Mouse (Mus musculus) lung, embryonic 14.5 days (tissue): ENCODE data around the gene Larp4b. TPM values are rescaled to one million over a fixed set of nuclear protein-coding genes. Genes with fewer than 3 reads are reported as not detected.
A peak's percentile ranks its signal among the peaks of the same experiment; 100 is the strongest.

ENCODE experiments used
- ATAC-seq: fragments of 200-750 bp; cut with Nextera tagmentation; 2 replicates; pipeline ENCODE4 v1.8.0; 2017; ENCODE audit warnings: mild to moderate bottlenecking, moderate TSS enrichment, moderate library complexity; ENCODE audit not compliant: insufficient read depth
- DNase-seq: peaks from one replicate; pipeline ENCODE4 v3.0.0-alpha.2; 2015
- H3K27ac ChIP-seq: fragments of 300-500 bp; sonication (generic); 2 replicates; pipeline ENCODE4 v1.5.1; 2014; ENCODE audit warnings: low read depth, mild to moderate bottlenecking, moderate library complexity
- H3K27me3 ChIP-seq: fragments of 300-500 bp; sonication (generic); 2 replicates; pipeline ENCODE4 v1.6.1; 2014; ENCODE audit warnings: low read length, control low read depth; ENCODE audit not compliant: insufficient read depth
- H3K36me3 ChIP-seq: fragments of 300-500 bp; sonication (generic); 2 replicates; pipeline ENCODE4 v1.6.1; 2014; ENCODE audit warnings: control low read depth; ENCODE audit not compliant: insufficient read depth
- H3K4me1 ChIP-seq: fragments of 300-500 bp; sonication (generic); 2 replicates; pipeline ENCODE4 v1.6.1; 2014; ENCODE audit warnings: antibody characterized with exemption, control low read depth; ENCODE audit not compliant: insufficient read depth
- H3K4me2 ChIP-seq: fragments of 300-500 bp; sonication (generic); 2 replicates; pipeline ENCODE4 v1.6.1; 2014; ENCODE audit warnings: mild to moderate bottlenecking
- H3K4me3 ChIP-seq: fragments of 300-500 bp; sonication (generic); 2 replicates; pipeline ENCODE4 v1.5.1; 2014; ENCODE audit warnings: low read depth, low read length
- H3K9ac ChIP-seq: fragments of 300-500 bp; sonication (generic); 2 replicates; pipeline ENCODE4 v1.6.1; 2014
- H3K9me3 ChIP-seq: fragments of 300-500 bp; sonication (generic); 2 replicates; pipeline ENCODE4 v1.6.1; 2016; ENCODE audit warnings: low read depth, low read length, control low read depth
- CTCF ChIP-seq: IDR thresholded peaks from 2 replicates; pipeline ENCODE4 v1.5.1; 2016; ENCODE audit warnings: antibody characterized with exemption, low read depth
- WGBS: fragments of 180-500 bp; shearing (Covaris S2); extraction: QIAGEN DNeasy Blood & Tissue Kit; methylation state at CpG from one replicate; pipeline ENCODE4 v1.1.7; 2014; 5-methylcytosine and 5-hydroxymethylcytosine counted together
- polyA plus RNA-seq: library from polyadenylated mRNA; unstranded; fragments of >200 nt; fragmentation: Nextera tagmentation; extraction: Ambion mirVana; gene quantifications from 2 replicates; pipeline ENCODE4 v1.2.1, GENCODE M21; 2014

Gene Larp4b
- polyA plus RNA-seq, 1 experiment from 2014 or later = 42.0 TPM

GRCm38 (mm10) chr13:9181106-9181505, 87.4 kb downstream of the Larp4b start:
- no peak overlapping the region for H3K4me2 ChIP-seq
- ATAC-seq = 0 out of 2 replicates have a peak, but pooled peaks have one; percentile 29
- H3K27me3 ChIP-seq = no peaks in the 10 kb centered on the region
- H3K4me3 ChIP-seq = no peak overlapping the region
- no peaks in the 10 kb centered on the region for H3K9me3 ChIP-seq
- no peak overlapping the region for H3K27ac ChIP-seq
- no peak for TF ChIP-seq CTCF
- H3K36me3 ChIP-seq = 0 out of 2 replicates have a peak, but pooled peaks cover 2% of the 10 kb centered on the region
- H3K9ac ChIP-seq = no peak overlapping the region
- DNase-seq = no peak
- H3K4me1 ChIP-seq = no peaks in the 10 kb centered on the region
- 62% methylated on average over 6 of the region's 6 CpGs for WGBS

DNA sequence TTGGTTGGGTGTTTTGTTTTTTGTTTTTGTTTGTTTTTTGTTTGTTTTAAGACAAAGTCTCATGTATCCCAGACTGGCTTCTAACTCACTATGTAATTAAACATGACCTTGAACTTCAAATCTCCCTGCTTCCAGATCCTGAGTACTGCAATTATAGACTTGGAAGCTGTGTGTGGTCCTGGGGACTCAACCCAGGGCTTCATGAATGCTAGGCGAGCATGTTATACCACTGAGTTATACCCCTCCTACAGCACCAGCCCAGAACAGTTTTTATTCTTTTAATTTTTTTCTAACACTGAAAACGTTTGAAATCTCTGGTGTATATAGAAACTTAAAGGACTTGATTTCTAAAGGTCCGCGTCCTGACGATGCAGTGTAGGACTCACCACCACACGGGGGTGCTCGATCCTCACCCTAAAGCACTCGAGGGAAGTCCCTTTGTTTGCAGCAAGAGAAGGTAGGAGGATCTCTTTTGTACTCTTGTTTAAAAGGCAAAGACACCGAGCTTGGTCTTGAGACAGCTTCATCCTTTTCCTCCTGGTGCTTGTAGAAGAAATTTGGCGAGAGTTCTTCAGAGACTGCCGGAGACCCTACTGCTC, 88.1 kb downstream of the Larp4b start:
- H3K9me3 ChIP-seq = no peaks in the 10 kb centered on the region
- H3K27ac ChIP-seq = no peak overlapping the region
- H3K27me3 ChIP-seq = no peaks in the 10 kb centered on the region
- no peak overlapping the region for H3K4me3 ChIP-seq
- WGBS = 11% methylated on average over 11 of the region's 11 CpGs
- ATAC-seq = peak; percentile 71; the same call in 1 of the 2 replicates
- no peak overlapping the region for H3K9ac ChIP-seq
- no peaks in the 10 kb centered on the region for H3K4me1 ChIP-seq
- H3K36me3 ChIP-seq = no peaks in the 10 kb centered on the region
- DNase-seq = peak; percentile 92
- TF ChIP-seq CTCF = peak; percentile 92
- H3K4me2 ChIP-seq = no peak overlapping the region

GRCm38 (mm10) chr13:9184281-9184680, 90.6 kb downstream of the Larp4b start:
- WGBS = 75% methylated on average over 6 of the region's 6 CpGs
- no peak for DNase-seq

DNA sequence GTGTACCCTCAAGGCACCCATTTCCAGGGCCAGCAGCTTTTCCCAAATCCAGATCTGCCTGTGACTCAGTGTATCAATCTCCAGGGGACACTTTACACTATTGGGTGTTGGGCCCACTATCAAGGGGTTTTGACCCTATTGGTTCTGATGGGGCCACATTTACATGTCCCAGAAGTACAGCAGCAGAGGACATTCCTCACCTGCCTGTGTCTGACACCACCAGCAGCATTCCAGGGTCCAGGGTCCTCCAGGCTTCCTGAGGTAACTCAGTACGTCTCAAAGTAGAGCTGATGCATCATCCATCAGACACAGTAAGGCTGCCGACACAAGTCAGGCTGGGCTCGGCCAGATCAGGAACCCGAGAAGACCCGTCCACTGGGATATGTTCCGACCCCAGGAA, 91.0 kb downstream of the Larp4b start:
- ATAC-seq (no peak), DNase-seq (no peak)
- H3K9me3 ChIP-seq = no peaks in the 10 kb centered on the region
- H3K4me1 ChIP-seq = no peaks in the 10 kb centered on the region
- no peaks in the 10 kb centered on the region for H3K27me3 ChIP-seq
- no peak overlapping the region for H3K27ac ChIP-seq
- 68% methylated on average over 6 of the region's 6 CpGs for WGBS
- H3K36me3 ChIP-seq = no peaks in the 10 kb centered on the region
- no peak overlapping the region for H3K9ac ChIP-seq
- H3K4me2 ChIP-seq = no peak overlapping the region
- no peak for TF ChIP-seq CTCF
- no peak overlapping the region for H3K4me3 ChIP-seq

More at GRCm38 (mm10) chr13:9184281-9184680, 90.6 kb downstream of the Larp4b start:
- no peak overlapping the region for H3K4me2 ChIP-seq
- no peaks in the 10 kb centered on the region for H3K27me3 ChIP-seq
- no peaks in the 10 kb centered on the region for H3K9me3 ChIP-seq
- H3K27ac ChIP-seq = no peak overlapping the region
- no peak overlapping the region for H3K4me3 ChIP-seq
- TF ChIP-seq CTCF = no peak
- no peak overlapping the region for H3K9ac ChIP-seq
- H3K36me3 ChIP-seq = no peaks in the 10 kb centered on the region
- H3K4me1 ChIP-seq = no peaks in the 10 kb centered on the region
- ATAC-seq = no peak

DNA sequence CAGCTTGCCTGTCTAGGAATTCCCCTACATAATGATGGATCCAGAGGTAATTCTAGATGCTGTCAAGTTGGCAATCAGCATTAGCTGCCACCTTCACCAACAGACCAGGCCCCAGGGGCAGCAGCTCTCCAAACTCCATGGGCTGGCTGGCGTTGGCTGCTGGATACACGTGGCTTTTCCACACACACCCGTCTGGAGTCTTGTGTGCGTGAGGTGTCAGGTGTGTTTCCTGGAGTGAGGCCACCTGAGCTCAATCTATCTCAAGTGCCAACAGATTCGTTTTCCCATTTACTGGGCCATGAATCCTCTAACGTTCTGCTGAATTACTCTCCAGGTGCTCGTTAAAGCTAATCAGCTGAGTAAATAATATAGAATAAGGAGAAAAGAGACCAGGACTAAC, 93.5 kb downstream of the Larp4b start:
- Histone ChIP-seq H3K27ac (no peak overlapping the region), H3K36me3 (no peaks in the 10 kb centered on the region), H3K9me3 (no peaks in the 10 kb centered on the region), H3K27me3 (no peaks in the 10 kb centered on the region), H3K9ac (no peak overlapping the region), H3K4me1 (no peaks in the 10 kb centered on the region), H3K4me3 (no peak overlapping the region), H3K4me2 (no peak overlapping the region)
- 46% methylated on average over 7 of the region's 7 CpGs for WGBS
- DNase-seq (no peak), ATAC-seq (no peak)
- TF ChIP-seq CTCF = no peak

- WGBS = 60% methylated on average over 22 of the region's 22 CpGs
- Histone ChIP-seq H3K9me3 (no peaks in the 10 kb centered on the region), H3K9ac (no peak overlapping the region), H3K27ac (no peak overlapping the region), H3K36me3 (no peaks in the 10 kb centered on the region), H3K27me3 (no peaks in the 10 kb centered on the region), H3K4me2 (no peak overlapping the region), H3K4me3 (no peak overlapping the region), H3K4me1 (no peaks in the 10 kb centered on the region)
- DNase-seq (no peak), ATAC-seq (no peak)
- TF ChIP-seq CTCF = no peak
Observed at GRCm38 (mm10) chr13:9187566-9188530, 94.2 kb downstream of the Larp4b start.

DNA sequence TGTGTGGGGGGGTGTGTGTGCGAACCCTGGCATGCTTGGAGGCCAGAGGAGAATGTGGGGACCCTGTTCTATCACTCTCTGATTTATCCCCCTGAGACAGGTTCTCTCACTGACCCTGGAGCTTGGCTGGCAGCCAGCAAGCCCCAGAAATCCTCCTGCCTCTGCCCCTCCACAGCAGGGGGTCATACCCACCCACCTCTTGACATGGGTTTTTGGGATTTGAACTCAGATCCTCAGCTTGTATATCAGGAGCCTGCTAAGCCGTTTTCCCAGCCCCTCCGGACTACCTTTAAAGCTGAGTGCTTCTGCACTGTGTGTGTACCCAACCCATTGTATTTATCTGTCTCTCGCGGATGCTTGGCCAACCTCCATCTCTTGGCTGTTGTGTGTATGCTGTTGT, 95.8 kb downstream of the Larp4b start:
- no peak for ATAC-seq
- Histone ChIP-seq H3K4me1 (no peaks in the 10 kb centered on the region), H3K4me3 (no peak overlapping the region), H3K4me2 (no peak overlapping the region), H3K27ac (no peak overlapping the region), H3K36me3 (no peaks in the 10 kb centered on the region), H3K9ac (no peak overlapping the region), H3K9me3 (no peaks in the 10 kb centered on the region), H3K27me3 (no peaks in the 10 kb centered on the region)
- TF ChIP-seq CTCF = no peak
- 84% methylated on average over 5 of the region's 5 CpGs for WGBS
- no peak for DNase-seq
